Mouse (Mus musculus): ENCODE measurements around the gene Arap1. TPM values are rescaled to one million over a fixed set of nuclear protein-coding genes. Genes with fewer than 3 reads are reported as not detected.
A peak's percentile ranks its signal among the peaks of the same experiment; 100 is the strongest.

The Arap1 gene
- polyA plus RNA-seq, 1 experiment from 2014 or later: 9.7 TPM

GRCm38 (mm10) chr7:101410267-101410936 is 62.5 kb downstream of the Arap1 start, which contains the start of gene Gm45837:
TSS of gene Gm45837 (plus strand) at chr7:101410886.
- H3K36me3 ChIP-seq: no peaks in the 10 kb centered on the region
- no peaks in the 10 kb centered on the region; the same call in 1 of the 2 replicates for H3K27me3 ChIP-seq (replicated peaks)
- ATAC-seq (ENCODE audit: low FRiP score): no peak
- H3K4me2 ChIP-seq: no peak within 1 kb of the TSS
- peaks cover 18% of the 10 kb centered on the region for H3K4me1 ChIP-seq
- WGBS: 84% methylated on average over 11 of the region's 11 CpGs
- H3K27ac ChIP-seq (replicated peaks): no peak within 1 kb of the TSS
- H3K9ac ChIP-seq (replicated peaks): no peak within 1 kb of the TSS
- no peaks in the 10 kb centered on the region for H3K9me3 ChIP-seq (replicated peaks)
- H3K4me3 ChIP-seq (replicated peaks): no peak within 1 kb of the TSS

- Histone ChIP-seq H3K4me3 (replicated peaks) (no peak overlapping the region), H3K27me3 (replicated peaks) (peaks cover 12% of the 10 kb centered on the region), H3K36me3 (no peaks in the 10 kb centered on the region), H3K4me1 (peaks cover 22% of the 10 kb centered on the region), H3K9me3 (replicated peaks) (no peaks in the 10 kb centered on the region), H3K4me2 (no peak overlapping the region), H3K27ac (replicated peaks) (no peak overlapping the region), H3K9ac (replicated peaks) (no peak overlapping the region)
- peak; percentile 49; the same call in 1 of the 2 replicates for ATAC-seq (ENCODE audit: low FRiP score)
Observed at GRCm38 (mm10) chr7:101412796-101413195, 64.9 kb downstream of the Arap1 start.

GRCm38 (mm10) chr7:101414209-101414608 is 66.3 kb downstream of the Arap1 start:
- Histone ChIP-seq H3K4me2 (no peak overlapping the region), H3K9ac (replicated peaks) (no peak overlapping the region), H3K4me3 (replicated peaks) (no peak overlapping the region), H3K9me3 (replicated peaks) (no peaks in the 10 kb centered on the region), H3K27me3 (replicated peaks) (peaks cover 21% of the 10 kb centered on the region), H3K36me3 (no peaks in the 10 kb centered on the region), H3K4me1 (peaks cover 26% of the 10 kb centered on the region), H3K27ac (replicated peaks) (no peak overlapping the region)
- 51% methylated on average over 4 of the region's 4 CpGs for WGBS
- ATAC-seq (ENCODE audit: low FRiP score): no peak

- no peak overlapping the region for H3K4me2 ChIP-seq
- 29% methylated on average over 6 of the region's 7 CpGs for WGBS
- H3K36me3 ChIP-seq: no peaks in the 10 kb centered on the region
- no peak overlapping the region for H3K9ac ChIP-seq (replicated peaks)
- H3K27ac ChIP-seq (replicated peaks): 0 out of 2 replicates have a peak overlapping the region, but pooled peaks have one; percentile 15
- H3K4me1 ChIP-seq: peaks cover 30% of the 10 kb centered on the region
- ATAC-seq (ENCODE audit: low FRiP score): peak; percentile 55
- no peak overlapping the region for H3K4me3 ChIP-seq (replicated peaks)
- H3K27me3 ChIP-seq (replicated peaks): peaks cover 21% of the 10 kb centered on the region
- no peaks in the 10 kb centered on the region for H3K9me3 ChIP-seq (replicated peaks)
Observed at GRCm38 (mm10) chr7:101414661-101415511, 67.0 kb downstream of the Arap1 start.

GRCm38 (mm10) chr7:101415512-101416100 is 67.7 kb downstream of the Arap1 start:
- Histone ChIP-seq H3K9ac (replicated peaks) (no peak overlapping the region), H3K4me3 (replicated peaks) (no peak overlapping the region), H3K27me3 (replicated peaks) (peaks cover 25% of the 10 kb centered on the region), H3K4me2 (no peak overlapping the region), H3K27ac (replicated peaks) (0 out of 2 replicates have a peak overlapping the region, but pooled peaks have one; percentile 15), H3K9me3 (replicated peaks) (no peaks in the 10 kb centered on the region), H3K4me1 (peaks cover 30% of the 10 kb centered on the region), H3K36me3 (no peaks in the 10 kb centered on the region)
- peak; percentile 19 for ATAC-seq (ENCODE audit: low FRiP score)
- 32% methylated on average over 8 of the region's 8 CpGs for WGBS

- H3K27me3 ChIP-seq (replicated peaks): peaks cover 29% of the 10 kb centered on the region
- H3K4me3 ChIP-seq (replicated peaks): no peak overlapping the region
- H3K9me3 ChIP-seq (replicated peaks): no peaks in the 10 kb centered on the region
- no peaks in the 10 kb centered on the region for H3K36me3 ChIP-seq
- H3K27ac ChIP-seq (replicated peaks): no peak overlapping the region
- no peak overlapping the region for H3K9ac ChIP-seq (replicated peaks)
- ATAC-seq (ENCODE audit: low FRiP score): no peak
- peaks cover 35% of the 10 kb centered on the region for H3K4me1 ChIP-seq
- no peak overlapping the region for H3K4me2 ChIP-seq
- 71% methylated on average over 5 of the region's 5 CpGs for WGBS
Observed at GRCm38 (mm10) chr7:101416391-101416790, 68.5 kb downstream of the Arap1 start.

- no peak for ATAC-seq (ENCODE audit: low FRiP score)
- Histone ChIP-seq H3K4me1 (peaks cover 53% of the 10 kb centered on the region), H3K4me3 (replicated peaks) (no peak overlapping the region), H3K36me3 (no peaks in the 10 kb centered on the region), H3K9ac (replicated peaks) (no peak overlapping the region), H3K27me3 (replicated peaks) (peaks cover 38% of the 10 kb centered on the region), H3K27ac (replicated peaks) (no peak overlapping the region), H3K4me2 (peak overlapping the region; percentile 38), H3K9me3 (replicated peaks) (no peaks in the 10 kb centered on the region)
- WGBS: 4% methylated on average over 27 of the region's 27 CpGs
Observed at GRCm38 (mm10) chr7:101419013-101419770, 71.3 kb downstream of the Arap1 start.

- Histone ChIP-seq H3K4me1 (peaks cover 38% of the 10 kb centered on the region), H3K4me2 (peak within 1 kb of the TSS; percentile 55), H3K36me3 (no peaks in the 10 kb centered on the region), H3K27me3 (replicated peaks) (peaks cover 36% of the 10 kb centered on the region), H3K9ac (replicated peaks) (peak within 1 kb of the TSS; percentile 17; the same call in 1 of the 2 replicates), H3K27ac (replicated peaks) (0 out of 2 replicates have a peak within 1 kb of the TSS, but pooled peaks have one; percentile 7), H3K9me3 (replicated peaks) (no peaks in the 10 kb centered on the region), H3K4me3 (replicated peaks) (peak within 1 kb of the TSS; percentile 34)
- 8% methylated on average over 6 of the region's 6 CpGs for WGBS
- peak; percentile 79 for ATAC-seq (ENCODE audit: low FRiP score)
Observed at GRCm38 (mm10) chr7:101421529-101421928, 73.7 kb downstream of the Arap1 start, which contains the start of gene Pde2a. TSS of gene Pde2a (plus strand) at chr7:101421691.

- peak overlapping the region; percentile 55 for H3K4me2 ChIP-seq
- peaks cover 33% of the 10 kb centered on the region for H3K27me3 ChIP-seq (replicated peaks)
- H3K9ac ChIP-seq (replicated peaks): peak overlapping the region; percentile 17; the same call in 1 of the 2 replicates
- peaks cover 38% of the 10 kb centered on the region for H3K4me1 ChIP-seq
- H3K4me3 ChIP-seq (replicated peaks): peak overlapping the region; percentile 34
- 21% methylated on average over 3 of the region's 3 CpGs for WGBS
- peak; percentile 19; the same call in 1 of the 2 replicates for ATAC-seq (ENCODE audit: low FRiP score)
- no peaks in the 10 kb centered on the region for H3K9me3 ChIP-seq (replicated peaks)
- 0 out of 2 replicates have a peak overlapping the region, but pooled peaks have one; percentile 7 for H3K27ac ChIP-seq (replicated peaks)
- H3K36me3 ChIP-seq: no peaks in the 10 kb centered on the region
Observed at GRCm38 (mm10) chr7:101422069-101422468, 74.2 kb downstream of the Arap1 start.

- Histone ChIP-seq H3K4me2 (peak overlapping the region; percentile 55), H3K4me1 (peaks cover 38% of the 10 kb centered on the region), H3K27ac (replicated peaks) (no peak overlapping the region), H3K4me3 (replicated peaks) (no peak overlapping the region), H3K27me3 (replicated peaks) (peaks cover 28% of the 10 kb centered on the region), H3K36me3 (no peaks in the 10 kb centered on the region), H3K9ac (replicated peaks) (no peak overlapping the region), H3K9me3 (replicated peaks) (no peaks in the 10 kb centered on the region)
- 81% methylated on average over 8 of the region's 8 CpGs for WGBS
- ATAC-seq (ENCODE audit: low FRiP score): no peak
Observed at GRCm38 (mm10) chr7:101422646-101423045, 74.8 kb downstream of the Arap1 start.

- no peak overlapping the region for H3K4me3 ChIP-seq (replicated peaks)
- no peak overlapping the region for H3K27ac ChIP-seq (replicated peaks)
- WGBS: 48% methylated on average over 6 of the region's 6 CpGs
- H3K27me3 ChIP-seq (replicated peaks): peaks cover 19% of the 10 kb centered on the region; the same call in 1 of the 2 replicates
- H3K36me3 ChIP-seq: no peaks in the 10 kb centered on the region
- no peak overlapping the region for H3K9ac ChIP-seq (replicated peaks)
- ATAC-seq (ENCODE audit: low FRiP score): no peak
- no peak overlapping the region for H3K4me2 ChIP-seq
- no peaks in the 10 kb centered on the region for H3K9me3 ChIP-seq (replicated peaks)
- peaks cover 36% of the 10 kb centered on the region for H3K4me1 ChIP-seq
Observed at GRCm38 (mm10) chr7:101423970-101424369, 76.1 kb downstream of the Arap1 start.
